Mouse (Mus musculus) lung, adult 2 months (tissue): Measurements from ENCODE around the gene Lrpap1.

Experiments used
- CTCF ChIP-seq: fragments of 200-500 bp; IDR thresholded peaks from 2 replicates; pipeline ENCODE4 v1.5.1; 2011; ENCODE audit warnings: mild to moderate bottlenecking, low read length, control low read depth; ENCODE audit not compliant: insufficient read depth
- POLR2A ChIP-seq: fragments of 200-500 bp; IDR thresholded peaks from 2 replicates; pipeline ENCODE4 v1.6.1; 2011; ENCODE audit warnings: low read depth, mild to moderate bottlenecking, control low read depth, low read length, borderline replicate concordance; ENCODE audit errors: extremely low read depth

- TF ChIP-seq CTCF (no peak), POLR2A (no peak)
Observed at GRCm38 (mm10) chr5:35069841-35070240, 35.7 kb downstream of the Lrpap1 start.
